Mouse (Mus musculus): ENCODE measurements around the gene Rnf212b.

Rnf212b gene

DNA sequence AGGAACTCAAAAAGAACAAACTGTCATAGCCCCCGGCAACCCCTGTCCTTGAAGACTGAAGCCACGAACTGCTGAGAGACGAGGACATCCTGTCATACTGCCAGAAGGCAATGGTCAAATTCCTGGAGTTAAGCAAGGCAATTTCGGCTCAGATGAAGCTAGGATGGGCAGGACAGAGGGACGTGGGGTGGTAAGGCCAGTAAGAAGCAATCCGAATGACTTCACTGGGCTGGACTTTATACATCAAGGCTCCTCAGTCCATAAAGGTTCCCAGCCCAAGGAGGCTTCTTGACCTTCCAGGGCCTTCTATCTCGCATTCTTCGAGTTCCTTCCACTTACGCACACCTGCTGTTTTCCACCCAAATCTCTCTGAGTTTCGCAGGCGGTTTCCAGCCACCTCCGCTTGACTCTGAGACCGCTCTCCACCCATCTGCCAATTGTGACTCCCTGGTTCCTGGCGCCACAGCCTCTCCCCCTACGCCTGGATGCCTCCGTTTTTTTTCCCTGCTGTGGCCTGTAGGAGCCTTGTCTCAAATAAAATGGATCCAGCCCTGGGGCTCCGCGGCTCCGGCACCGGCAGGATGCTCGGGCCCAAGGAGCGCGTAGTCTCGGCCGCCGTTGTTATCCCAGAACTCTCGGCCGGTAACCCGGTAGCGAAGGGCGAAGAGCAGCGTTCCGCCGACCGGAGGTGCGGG, 62.0 kb downstream of the Rnf212b start:
- DNase-seq = peak; percentile 13

DNA sequence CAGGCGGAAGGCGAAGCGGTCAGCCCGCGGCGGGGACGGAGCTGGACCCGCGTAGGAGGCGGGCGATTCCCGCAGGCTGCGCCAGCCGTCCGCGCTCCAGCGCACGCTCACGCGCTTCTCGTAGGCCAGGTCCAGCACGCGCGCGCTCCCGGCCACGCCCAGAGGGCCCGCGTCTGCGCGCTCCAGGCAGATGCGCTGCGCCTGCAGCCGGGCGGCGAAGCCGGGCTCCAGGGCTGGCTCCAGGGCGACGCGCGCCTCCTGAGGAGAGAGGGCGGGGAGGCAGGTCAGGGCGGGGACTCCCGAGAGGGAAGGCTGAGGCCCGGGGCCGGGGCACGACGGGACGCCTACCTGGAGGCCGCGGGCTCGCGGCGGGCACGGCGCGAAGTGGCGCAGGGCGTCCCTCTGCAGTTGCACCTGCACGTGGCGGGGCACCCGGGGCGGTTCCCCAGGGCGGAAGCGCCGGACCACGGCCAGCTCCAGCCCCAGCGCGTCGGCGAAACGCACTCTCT, 62.7 kb downstream of the Rnf212b start:
- DNase-seq = peak; percentile 95

DNA sequence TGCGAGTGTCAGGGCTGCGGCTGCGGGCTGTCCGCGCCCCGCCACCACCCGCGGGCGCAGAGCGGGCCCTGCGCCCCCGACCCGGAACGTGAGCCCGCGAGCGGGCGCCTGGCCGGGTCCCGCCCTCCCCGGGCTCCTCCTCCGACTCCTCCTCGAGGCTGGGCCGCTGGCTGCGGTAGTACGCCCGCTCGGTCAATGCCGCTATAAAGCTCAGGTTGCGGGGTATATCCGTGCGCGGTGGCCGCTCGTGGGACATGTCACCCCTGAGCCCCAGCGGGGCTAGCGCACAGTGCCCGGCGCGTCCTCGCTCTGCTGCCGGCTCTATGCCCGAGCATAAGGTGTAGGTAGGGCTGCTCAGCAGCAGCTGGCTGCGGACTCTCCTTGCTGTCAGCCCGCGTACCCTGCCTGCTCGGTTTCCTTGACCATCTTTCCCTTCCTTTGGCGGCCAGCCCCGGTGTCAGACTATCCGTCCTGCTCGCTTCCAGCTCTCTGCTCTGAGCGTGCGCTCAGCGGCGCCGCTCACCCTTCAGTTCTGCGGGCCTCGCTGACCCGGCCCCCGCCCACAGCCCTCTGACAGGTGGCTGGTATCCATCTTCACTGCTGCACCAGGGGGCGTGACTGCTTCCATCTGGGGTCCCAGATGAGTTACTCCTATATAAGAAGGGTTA, 63.2 kb downstream of the Rnf212b start, which contains the start of gene Ppp1r3e:
TSS of gene Ppp1r3e (minus strand) at position 503 of the 668 bp plus-strand sequence.
- peak; percentile 76 for DNase-seq

DNA sequence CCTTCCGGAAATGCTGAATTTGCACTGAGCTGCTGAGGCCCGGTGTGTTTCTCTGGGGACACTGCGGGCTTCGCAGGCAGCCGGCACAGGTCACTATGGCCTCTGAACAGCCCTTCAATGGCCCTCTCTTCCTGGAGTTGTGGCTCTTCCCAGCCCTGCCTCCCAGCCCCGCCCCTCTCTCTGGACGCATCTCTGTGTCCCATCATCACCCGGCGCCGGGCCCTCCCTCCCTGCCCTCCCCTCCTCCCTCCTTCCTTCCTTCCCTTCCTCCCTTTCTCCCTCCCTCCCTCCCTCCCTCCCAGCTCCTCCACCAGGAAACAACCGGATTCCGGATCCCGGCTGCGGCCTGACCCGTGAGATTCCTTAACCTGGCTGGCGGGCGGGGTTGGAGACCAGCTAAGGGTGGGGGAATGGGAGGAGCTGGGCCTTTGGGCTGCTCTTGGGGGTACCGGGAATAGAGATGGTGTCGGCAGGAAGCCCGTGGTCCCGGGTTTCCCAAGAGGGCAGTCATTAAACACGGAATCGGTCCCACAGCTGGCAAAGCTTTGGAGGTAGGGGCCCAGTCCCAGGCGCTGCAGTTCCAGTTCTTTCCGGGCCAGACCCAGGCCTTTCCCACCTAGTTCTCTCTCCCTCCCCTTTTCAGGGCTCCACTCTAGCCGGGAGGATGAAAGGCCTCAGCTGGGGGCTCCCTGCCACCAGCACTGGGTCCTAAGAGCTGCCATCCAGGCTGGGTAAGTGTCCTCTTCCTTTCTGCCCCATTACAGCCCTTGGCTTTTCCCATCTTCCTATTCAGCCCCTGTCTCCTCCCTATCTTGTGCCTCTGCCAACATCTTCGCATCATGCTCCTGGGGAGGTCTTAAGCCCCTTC, 69.4 kb downstream of the Rnf212b start, which contains the start of the genes Bcl2l2 and Gm20521:
TSS of gene Bcl2l2 (plus strand) at position 224 of the 868 bp plus-strand sequence.
TSS of gene Gm20521 (plus strand) at position 288 of the 868 bp plus-strand sequence.
- peak; percentile 92 for DNase-seq

DNA sequence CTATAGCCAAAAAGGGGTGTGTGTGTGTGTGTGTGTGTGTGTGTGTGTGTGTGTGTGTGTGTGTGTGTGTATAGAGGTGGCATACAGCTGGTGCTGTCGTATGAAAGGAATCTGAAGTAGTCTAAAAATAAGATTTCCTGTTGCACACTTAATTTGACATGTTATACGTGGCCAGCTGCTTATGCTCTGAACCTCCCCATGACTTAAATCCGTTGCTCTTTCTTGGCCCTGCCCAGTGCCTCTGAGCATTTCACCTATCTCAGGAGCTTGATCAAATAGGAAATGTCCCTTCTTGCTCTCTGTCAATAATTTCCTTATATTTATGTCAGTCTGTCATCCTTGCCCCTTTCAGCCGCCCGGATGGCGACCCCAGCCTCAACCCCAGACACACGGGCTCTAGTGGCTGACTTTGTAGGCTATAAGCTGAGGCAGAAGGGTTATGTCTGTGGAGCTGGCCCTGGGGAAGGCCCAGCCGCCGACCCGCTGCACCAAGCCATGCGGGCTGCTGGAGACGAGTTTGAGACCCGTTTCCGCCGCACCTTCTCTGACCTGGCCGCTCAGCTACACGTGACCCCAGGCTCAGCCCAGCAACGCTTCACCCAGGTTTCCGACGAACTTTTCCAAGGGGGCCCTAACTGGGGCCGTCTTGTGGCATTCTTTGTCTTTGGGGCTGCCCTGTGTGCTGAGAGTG, 70.2 kb downstream of the Rnf212b start:
- DNase-seq = peak; percentile 11

DNA sequence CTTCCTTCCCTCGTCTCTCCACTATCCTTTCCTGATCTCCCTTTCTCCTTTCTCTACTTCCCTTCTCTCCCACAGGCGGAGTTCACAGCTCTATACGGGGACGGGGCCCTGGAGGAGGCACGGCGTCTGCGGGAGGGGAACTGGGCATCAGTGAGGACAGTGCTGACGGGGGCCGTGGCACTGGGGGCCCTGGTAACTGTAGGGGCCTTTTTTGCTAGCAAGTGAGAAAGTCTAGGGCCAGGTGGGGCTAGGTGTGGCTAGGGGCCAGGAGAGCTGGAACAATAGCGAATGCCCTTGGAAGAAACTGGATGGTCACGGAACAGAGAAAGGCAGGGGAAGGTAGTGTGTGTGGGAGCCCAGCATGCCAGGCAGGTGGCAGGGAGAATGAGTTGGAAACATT, 71.4 kb downstream of the Rnf212b start:
- no peak for DNase-seq

DNA sequence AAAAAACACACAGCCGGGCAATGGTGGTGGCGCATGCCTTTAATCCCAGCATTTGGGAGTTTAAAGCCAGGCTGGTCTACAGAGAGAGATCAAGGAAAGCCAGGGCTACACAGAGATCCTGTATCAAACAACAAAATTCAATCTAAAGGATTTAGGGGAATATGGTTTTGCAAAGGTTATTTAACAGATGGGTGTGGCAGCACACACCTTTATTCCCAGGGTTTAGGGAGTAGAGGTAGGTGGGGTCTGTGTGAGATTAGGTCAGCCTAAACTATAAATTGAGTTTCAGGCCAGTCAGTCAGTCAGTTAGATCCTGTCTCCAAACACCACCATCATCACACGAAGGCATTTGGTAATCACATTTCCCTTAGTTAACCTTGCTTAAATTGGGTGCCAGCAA, 78.3 kb downstream of the Rnf212b start, which contains the start of gene Pabpn1:
TSS of gene Pabpn1 (plus strand) at position 301 of the 400 bp plus-strand sequence.
- DNase-seq = no peak

DNA sequence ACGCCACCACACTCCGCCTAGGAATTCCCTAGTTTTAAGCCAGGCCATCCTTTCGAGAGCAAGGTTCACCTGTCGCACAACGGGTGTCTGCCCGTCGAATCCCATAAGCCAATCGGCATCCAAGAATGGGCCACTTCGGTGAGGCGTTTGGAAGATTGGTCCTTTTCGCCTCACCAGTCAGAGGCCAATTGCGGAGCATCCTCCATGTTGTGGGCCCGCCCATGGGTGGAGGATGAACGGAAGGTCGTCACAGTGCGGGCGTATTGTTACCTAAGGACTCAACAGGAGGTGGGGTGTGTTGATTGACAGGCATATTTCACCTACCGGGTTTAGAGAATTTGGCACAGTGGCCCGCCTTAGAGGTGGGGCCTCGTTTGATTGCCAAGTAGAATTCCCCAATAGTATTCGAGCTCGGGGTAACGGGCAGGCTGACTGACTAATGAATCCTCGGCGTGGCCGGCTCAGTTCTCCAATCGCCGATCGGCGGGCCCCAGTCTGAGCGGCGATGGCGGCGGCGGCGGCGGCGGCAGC, 79.8 kb downstream of the Rnf212b start:
- peak; percentile 98 for DNase-seq

DNA sequence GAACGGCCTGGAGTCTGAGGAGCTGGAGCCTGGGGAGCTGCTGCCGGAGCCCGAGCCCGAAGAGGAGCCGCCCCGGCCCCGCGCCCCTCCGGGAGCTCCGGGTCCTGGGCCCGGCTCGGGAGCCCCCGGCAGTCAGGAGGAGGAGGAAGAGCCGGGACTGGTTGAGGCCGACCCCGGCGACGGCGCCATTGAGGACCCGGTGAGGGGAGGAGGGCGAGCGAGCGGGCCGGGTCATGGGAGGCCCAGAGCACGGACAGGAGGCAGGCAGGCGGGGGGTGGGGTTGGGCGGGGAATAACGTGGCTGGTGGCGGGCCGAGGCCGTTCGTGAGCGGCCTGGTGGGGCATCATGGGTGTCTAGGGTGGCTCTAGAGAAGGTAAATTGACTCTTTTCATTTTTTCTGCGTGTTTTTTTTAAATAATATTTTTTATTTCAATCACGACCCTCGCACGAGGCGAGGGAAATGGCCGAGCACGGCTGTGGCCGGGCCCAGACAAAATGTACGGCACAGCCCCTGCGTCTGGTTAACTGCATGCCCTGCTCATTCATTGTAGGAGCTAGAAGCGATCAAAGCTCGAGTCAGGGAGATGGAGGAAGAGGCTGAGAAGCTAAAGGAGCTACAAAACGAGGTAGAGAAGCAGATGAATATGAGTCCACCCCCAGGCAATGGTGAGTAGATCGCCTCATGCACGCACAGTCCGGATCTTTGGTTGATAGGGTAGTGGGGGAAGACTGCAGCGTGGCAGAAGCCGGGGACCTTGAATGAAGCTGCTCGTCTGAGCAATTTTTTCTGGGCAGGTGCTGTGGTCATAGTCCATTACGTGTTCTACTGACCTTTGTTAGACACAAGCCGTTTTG, 80.6 kb downstream of the Rnf212b start:
- peak; percentile 57 for DNase-seq

DNA sequence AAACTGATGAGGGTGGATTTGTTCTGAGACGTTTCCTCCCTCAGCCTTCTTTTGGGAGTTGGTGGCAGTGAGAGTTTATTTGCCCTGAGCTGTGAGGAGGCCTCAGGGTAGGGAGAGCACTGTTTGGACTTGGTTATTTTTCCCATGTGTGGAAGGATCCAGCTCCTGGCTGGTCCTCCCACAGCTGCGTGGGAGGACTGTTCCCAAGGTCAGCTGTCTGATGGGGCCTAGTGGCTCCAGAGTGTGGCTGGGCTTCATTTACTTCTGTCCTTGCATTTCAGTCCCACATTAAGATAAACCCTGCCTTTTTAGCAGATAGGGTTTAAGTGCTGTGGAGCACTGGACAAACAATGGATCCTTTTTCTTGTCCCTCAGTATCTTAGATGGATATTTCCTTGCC, 83.5 kb downstream of the Rnf212b start:
- no peak for DNase-seq

DNA sequence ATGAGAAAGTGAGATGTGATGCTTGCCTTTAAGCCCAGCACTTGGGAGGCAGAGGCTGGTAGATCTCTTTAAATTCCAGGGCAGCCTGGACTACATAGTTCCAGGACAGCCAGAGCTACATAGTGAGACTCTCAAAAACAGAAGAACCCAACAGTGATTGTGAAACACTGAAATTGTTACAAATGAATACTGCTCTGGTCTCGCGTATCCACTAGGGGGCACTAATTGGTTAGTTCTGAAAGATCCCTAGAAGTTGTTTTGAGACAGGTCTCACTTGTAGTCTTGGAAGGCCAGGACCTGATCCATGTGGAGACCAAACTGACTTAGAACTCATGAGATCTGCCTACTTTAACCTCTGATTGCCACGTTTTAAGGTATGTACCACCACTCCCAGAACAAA, 86.4 kb downstream of the Rnf212b start:
- DNase-seq = peak; percentile 89

DNA sequence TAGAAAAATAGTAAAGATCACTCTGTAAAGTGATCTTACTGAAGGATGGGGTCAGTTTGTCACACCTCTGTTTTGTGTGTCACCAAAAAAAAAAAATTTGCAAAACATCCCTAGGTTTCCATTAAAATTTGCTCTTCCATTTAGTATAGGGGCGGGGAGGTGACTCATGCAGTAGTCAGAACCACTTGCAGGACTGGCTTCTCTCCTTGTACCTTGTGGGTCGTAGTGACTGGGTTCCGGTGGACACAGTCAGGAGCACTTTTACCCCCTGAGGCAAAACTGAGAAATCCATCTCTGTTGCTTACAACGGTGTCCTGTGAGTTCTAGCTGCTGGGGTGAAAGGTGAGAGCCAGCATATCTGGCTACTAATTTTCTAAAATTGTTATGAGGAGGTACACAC, 89.7 kb downstream of the Rnf212b start:
- DNase-seq = no peak
